Mouse (Mus musculus): ENCODE results near the gene Btg4.
A peak's percentile ranks its signal among the peaks of the same experiment; 100 is the strongest.
"Not testable (repeated sequence)": the region's sequence is repeated elsewhere in the genome, so short reads cannot be mapped to it uniquely, and the experiment has no call there.

The Btg4 gene

GRCm38 (mm10) chr9:51081614-51082013, 20.9 kb downstream of the Btg4 start:
- DNase-seq (ENCODE audit: low read depth, low spot score), result no peak

- DNase-seq (ENCODE audit: low read depth, low spot score), result no peak
These were observed 33.0 kb downstream of the Btg4 start for GRCm38 (mm10) chr9:51093697-51094096.

DNA sequence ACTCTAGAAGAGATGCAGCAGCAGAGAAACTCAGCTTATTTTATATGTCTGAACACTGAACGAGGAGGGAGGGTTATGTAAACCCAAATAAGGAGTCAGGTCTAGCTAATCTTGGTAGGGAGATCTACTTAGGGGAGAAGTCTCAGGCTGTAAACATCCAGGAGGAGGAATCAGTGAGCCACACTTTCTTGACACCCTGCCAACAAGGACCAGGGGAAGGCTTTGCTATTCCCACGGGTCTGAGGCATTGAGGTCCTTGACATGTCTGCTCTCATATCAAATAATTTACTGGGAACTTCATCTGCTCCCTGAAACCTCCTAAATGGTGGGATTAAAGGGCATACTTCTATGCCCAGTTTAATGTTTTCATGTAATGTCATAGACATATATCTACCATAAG, 35.6 kb downstream of the Btg4 start:
- no peak for DNase-seq (ENCODE audit: low read depth, low spot score)

DNA sequence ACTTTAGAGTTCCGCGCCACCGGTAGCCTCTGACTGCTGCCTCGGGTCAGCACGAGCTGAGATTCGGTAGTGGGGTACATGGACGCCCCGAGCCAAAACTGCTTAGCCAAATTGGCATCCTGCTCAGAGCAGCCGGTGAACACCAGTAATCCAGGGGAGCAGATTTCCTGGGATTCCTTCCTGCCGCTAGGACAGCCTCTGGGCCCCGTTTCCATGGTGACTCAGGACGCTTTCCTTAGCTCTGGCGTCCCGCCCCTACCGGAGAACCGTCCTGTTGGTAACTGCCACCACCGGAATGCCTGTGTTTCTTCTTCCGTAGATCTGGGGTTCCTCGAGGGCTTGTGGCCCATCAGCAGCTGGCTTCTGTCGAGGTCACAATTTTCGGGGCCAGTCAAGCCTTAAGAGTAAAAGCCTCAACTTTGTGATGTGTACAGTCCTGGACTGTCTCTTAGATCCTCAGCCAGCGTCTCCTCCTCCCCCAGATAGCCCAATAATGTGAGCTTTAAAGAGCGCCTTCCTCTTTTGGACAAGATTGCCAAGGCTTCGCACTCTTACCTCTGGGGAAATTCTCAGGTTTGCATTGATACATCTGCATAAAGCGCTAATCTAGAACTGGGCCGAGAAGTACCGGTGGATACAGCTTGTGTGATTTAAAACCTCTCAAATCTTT, 41.2 kb downstream of the Btg4 start, which contains the start of gene 4833427G06Rik:
4833427G06Rik (minus strand) TSS at position 323 of the 670 bp plus-strand sequence.
- DNase-seq (ENCODE audit: low read depth, low spot score), result no peak

GRCm38 (mm10) chr9:51102963-51103807, 42.5 kb downstream of the Btg4 start:
- no peak for DNase-seq (ENCODE audit: low read depth, low spot score)

DNA sequence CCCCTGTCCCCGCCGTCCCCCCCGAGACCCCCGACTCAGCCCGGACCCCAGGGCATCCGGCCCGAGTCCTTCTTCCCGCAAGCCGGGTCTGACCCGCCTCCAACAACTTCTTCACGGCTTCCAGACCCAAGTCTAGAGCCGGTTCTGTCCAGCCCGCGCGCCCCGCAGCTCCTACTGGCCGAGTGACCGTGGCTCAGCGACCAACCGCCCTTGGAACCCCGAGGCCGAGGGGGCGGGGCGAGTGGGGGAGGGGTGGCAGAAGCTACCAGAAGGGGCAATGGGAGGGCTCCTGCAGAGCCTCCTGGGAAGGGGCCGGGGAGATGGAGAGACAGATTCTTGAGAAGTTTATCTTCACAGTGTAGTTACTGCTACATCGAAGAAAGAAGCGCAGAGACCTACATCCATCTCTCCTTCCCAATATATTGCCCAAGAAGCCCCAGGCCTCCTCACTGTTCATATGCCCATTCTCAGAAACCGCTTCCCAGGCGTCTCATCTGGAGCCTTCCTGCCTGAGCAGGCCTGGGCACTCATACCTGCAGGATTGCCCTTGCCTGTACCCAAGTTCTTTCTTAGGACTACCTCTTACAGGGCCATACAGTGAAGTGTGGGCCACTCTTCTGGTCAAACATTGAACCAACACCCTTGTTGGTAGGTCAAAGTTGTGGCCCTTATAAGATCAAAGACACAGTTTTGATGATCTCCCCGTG, 43.3 kb downstream of the Btg4 start:
- DNase-seq (ENCODE audit: low read depth, low spot score), result no peak

DNA sequence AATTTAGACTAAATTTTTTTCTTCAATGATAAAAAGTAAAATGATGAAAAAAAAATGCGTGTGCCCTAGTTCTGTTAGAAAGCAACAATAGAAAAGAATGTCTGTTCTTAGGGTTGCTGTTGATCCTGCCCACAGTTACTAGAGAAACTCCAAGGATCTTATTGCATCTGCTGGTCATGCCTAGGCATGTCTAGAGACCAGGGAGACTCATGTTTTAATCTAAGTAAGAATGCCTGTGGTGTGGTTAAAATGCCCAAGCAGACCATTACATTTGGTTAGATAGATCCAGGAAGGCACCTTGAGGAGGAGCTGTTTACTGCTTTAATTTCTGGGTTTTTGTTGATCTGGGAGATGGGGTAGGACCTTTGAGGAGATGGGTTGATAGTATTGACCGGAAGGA, 45.0 kb downstream of the Btg4 start:
- no peak for DNase-seq (ENCODE audit: low read depth, low spot score)

GRCm38 (mm10) chr9:51114767-51115166, 54.1 kb downstream of the Btg4 start:
- no peak for DNase-seq (ENCODE audit: low read depth, low spot score)

GRCm38 (mm10) chr9:51136985-51137384, 76.3 kb downstream of the Btg4 start:
- no peak for DNase-seq (ENCODE audit: low read depth, low spot score)

- DNase-seq (ENCODE audit: low read depth, low spot score), result no peak
These were observed 76.7 kb downstream of the Btg4 start for GRCm38 (mm10) chr9:51137432-51137831.

- DNase-seq (ENCODE audit: low read depth, low spot score), result no peak
These were observed 77.1 kb downstream of the Btg4 start for GRCm38 (mm10) chr9:51137836-51138235.

DNA sequence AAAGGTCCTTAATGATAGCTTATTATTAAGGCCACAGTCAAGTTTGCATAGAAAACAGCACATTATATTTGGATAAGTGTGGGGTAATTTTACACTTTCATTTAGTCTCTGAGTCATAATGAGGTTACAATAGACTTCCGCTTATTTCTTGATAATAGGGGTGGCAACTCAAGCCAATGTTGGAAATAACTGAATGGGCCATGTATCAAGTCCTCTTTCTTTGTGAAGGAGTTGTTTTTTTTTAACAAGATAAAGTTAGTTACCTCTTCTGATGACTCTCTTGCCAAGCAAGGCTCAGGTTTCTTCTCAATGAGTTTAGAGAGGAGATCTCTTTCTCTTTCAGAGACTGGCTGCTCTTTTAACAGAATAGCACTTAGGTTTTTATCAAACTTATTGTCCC, 77.6 kb downstream of the Btg4 start:
- no peak for DNase-seq (ENCODE audit: low read depth, low spot score)

GRCm38 (mm10) chr9:51139401-51139800, 78.7 kb downstream of the Btg4 start:
- DNase-seq (ENCODE audit: low read depth, low spot score), result not testable (repeated sequence)

DNA sequence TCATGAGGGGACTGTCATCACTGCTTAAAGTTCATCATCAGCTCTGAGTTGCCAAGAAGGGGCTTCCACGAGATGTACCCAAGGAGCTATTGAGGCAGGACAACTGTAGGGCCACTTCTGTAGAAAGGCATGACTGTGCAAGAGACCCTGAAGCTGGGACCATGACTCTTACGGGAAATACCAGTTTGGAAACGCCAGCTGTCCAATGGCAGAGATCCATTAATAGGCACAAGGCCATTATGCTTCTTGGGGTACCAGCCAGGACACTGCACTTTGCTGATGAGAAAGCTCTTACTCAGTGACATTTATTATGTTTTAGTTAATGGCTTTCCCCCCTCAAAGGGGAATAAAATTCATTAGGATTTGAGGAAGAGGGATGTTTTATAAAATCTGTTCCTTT, 80.0 kb downstream of the Btg4 start:
- no peak for DNase-seq (ENCODE audit: low read depth, low spot score)

GRCm38 (mm10) chr9:51143437-51143836, 82.7 kb downstream of the Btg4 start:
- DNase-seq (ENCODE audit: low read depth, low spot score), result no peak

DNA sequence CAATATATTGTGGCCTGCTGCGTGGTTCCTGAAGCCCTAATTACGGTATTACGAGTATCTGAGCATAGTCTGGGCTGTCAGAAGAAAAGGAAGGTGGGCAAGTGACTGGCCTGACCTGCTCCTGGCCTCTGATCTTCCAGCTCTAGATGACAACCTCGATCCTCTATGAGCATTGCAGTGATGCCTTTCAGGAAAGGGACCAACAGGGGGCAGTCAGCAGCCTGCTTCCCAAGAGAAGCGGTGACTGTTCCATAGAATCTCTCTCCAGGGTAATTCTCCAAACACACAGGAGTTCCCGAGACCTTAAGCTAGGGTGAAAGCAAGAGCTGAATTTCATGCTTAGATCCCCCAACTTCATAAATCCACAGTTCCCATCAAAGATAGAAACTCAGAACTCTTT, 83.5 kb downstream of the Btg4 start:
- no peak for DNase-seq (ENCODE audit: low read depth, low spot score)

DNA sequence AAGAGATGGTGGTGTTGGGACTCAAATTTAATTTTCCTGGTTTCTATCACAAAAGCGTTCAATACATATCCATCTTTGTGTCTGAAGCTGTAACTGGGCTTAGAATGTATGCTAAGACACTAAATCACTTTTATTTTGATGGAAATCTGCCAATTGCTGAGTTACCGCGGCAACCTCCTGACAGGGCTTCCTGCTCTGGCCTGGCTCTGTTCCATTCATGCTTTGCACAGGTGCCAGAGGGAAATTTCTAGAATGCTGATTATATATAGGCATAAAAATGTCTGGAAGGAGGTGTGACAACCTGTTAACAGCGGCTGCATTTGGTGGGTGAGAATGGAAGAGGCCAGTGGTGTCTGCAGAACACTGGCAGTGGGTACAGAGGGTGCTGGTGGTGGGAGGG, 85.8 kb downstream of the Btg4 start:
- DNase-seq (ENCODE audit: low read depth, low spot score), result no peak

- no peak for DNase-seq (ENCODE audit: low read depth, low spot score)
These were observed 86.6 kb downstream of the Btg4 start for GRCm38 (mm10) chr9:51147294-51147693.

- DNase-seq (ENCODE audit: low read depth, low spot score), result peak; percentile 26
These were observed 91.5 kb downstream of the Btg4 start for GRCm38 (mm10) chr9:51152079-51152752.

GRCm38 (mm10) chr9:51161771-51162388, 101.2 kb downstream of the Btg4 start:
- DNase-seq (ENCODE audit: low read depth, low spot score), result peak; percentile 47

DNA sequence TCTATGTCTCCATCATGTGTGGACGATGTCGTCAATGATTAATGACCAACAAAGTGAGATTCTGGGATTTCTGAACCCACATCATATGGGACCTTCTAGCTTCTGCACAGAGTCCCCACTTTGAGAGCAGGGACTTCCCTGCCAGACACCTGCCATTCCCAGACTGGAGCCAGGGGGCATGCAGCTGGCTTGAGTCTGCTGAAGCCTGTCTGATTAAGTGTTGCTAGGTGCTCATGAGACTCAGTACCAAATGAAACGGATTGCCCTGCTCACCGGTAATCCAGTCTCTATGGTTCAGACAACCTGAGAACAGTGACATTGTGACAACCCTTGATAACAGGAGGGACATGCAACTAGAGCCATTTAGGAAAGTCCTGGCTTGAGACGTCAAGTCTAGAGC, 103.3 kb downstream of the Btg4 start:
- no peak for DNase-seq (ENCODE audit: low read depth, low spot score)

Measured in retina, adult 2 months (tissue).